ENCODE assay signal across 13 mouse cellular contexts in genomic region chr7:136477135-136477534, GRCm38 (mm10).
"Had no signal": no experiment of that assay in that cellular context is flagged by ENCODE, and none has a peak within 500 bp of the region (broad histone marks: within the 10 kb centered on the region; RNA-seq: fewer than 3 reads in every experiment).

No protein-coding gene starts in this region.

- H3K9me3 ChIP-seq: limb, embryonic 10.5 days; liver, embryonic 15.5 days; stomach, embryonic 15.5 days had no signal

- H3K27ac ChIP-seq: left cerebral cortex, adult 2 months; limb, embryonic 10.5 days; liver, embryonic 15.5 days; stomach, embryonic 15.5 days had no signal

- H3K36me3 ChIP-seq: limb, embryonic 10.5 days; liver, embryonic 15.5 days; stomach, embryonic 15.5 days had no signal

- H3K4me3 ChIP-seq: left cerebral cortex, adult 2 months; limb, embryonic 10.5 days; liver, embryonic 15.5 days; stomach, embryonic 15.5 days had no signal

- ATAC-seq: intestine, embryonic 16.5 days; lung, postnatal 0 days had no signal

- H3K4me2 ChIP-seq: liver, embryonic 11.5 days; liver, embryonic 15.5 days; stomach, embryonic 15.5 days had no signal

- DNase-seq: lung, adult 2 months; lung, postnatal 36 days; midbrain, embryonic 14.5 days; right cerebral cortex, postnatal 14 days; thymus, adult 2 months; thymus, postnatal 25 days had no signal

- H3K9ac ChIP-seq: liver, embryonic 15.5 days; stomach, embryonic 15.5 days had no signal

- H3K4me1 ChIP-seq: liver, embryonic 15.5 days; stomach, embryonic 15.5 days had no signal

- H3K27me3 ChIP-seq: liver, embryonic 15.5 days; stomach, embryonic 15.5 days had no signal
